Mouse (Mus musculus) stomach, embryonic 15.5 days (tissue): ENCODE data around the gene Alx1. TPM values are rescaled to one million over a fixed set of nuclear protein-coding genes. Genes with fewer than 3 reads are reported as not detected.

Source experiments
- ATAC-seq: fragments of 200-750 bp; cut with Nextera tagmentation; 2 replicates; pipeline ENCODE4 v1.8.0; 2017; ENCODE audit warnings: low read depth, moderate number of reproducible peaks, moderate TSS enrichment; ENCODE audit not compliant: insufficient read depth, low FRiP score
- H3K27ac ChIP-seq: fragments of 300-500 bp; sonication (generic); 2 replicates; pipeline ENCODE4 v1.5.1; 2015; ENCODE audit warnings: mild to moderate bottlenecking, inconsistent platforms
- H3K27me3 ChIP-seq: fragments of 300-500 bp; sonication (generic); replicated peaks from 2 replicates; pipeline ENCODE4 v1.6.1; 2015; ENCODE audit warnings: inconsistent platforms
- H3K36me3 ChIP-seq: fragments of 300-500 bp; sonication (generic); 2 replicates; pipeline ENCODE4 v1.6.1; 2015; ENCODE audit warnings: inconsistent platforms
- H3K4me1 ChIP-seq: fragments of 300-500 bp; sonication (generic); 2 replicates; pipeline ENCODE4 v1.6.1; 2015; ENCODE audit warnings: inconsistent platforms
- H3K4me2 ChIP-seq: fragments of 300-500 bp; sonication (generic); 2 replicates; pipeline ENCODE4 v1.6.1; 2015; ENCODE audit warnings: mild to moderate bottlenecking, inconsistent platforms
- H3K4me3 ChIP-seq: fragments of 300-500 bp; sonication (generic); replicated peaks from 2 replicates; pipeline ENCODE4 v1.5.1; 2015; ENCODE audit warnings: inconsistent platforms
- H3K9ac ChIP-seq: fragments of 300-500 bp; sonication (generic); 2 replicates; pipeline ENCODE4 v1.6.1; 2015; ENCODE audit warnings: inconsistent platforms
- H3K9me3 ChIP-seq: fragments of 300-500 bp; sonication (generic); 2 replicates; pipeline ENCODE4 v1.6.1; 2016; ENCODE audit warnings: inconsistent platforms
- whole genome bisulfite sequencing: fragments of 180-500 bp; shearing (Covaris S2); methylation state at CpG from one replicate; pipeline ENCODE4 v1.1.7; 2015; 5-methylcytosine and 5-hydroxymethylcytosine counted together
- polyA plus RNA-seq: library from polyadenylated mRNA; unstranded; fragments of >200 nt; fragmentation: Nextera tagmentation; extraction: Ambion mirVana; gene quantifications from 2 replicates; pipeline ENCODE4 v1.2.1, GENCODE M21; 2015

Alx1 gene
- polyA plus RNA-seq = 0.12 and 0.15 TPM in 2 replicates

GRCm38 (mm10) chr10:103029730-103030490 is at the start of gene Alx1:
Gene Alx1 (minus strand): TSS chr10:103030215.
- Histone ChIP-seq H3K4me3 (no peak within 1 kb of the TSS), H3K4me1 (peaks cover 7% of the 10 kb centered on the region), H3K9ac (no peak within 1 kb of the TSS), H3K27ac (no peak within 1 kb of the TSS), H3K27me3 (peaks cover 73% of the 10 kb centered on the region), H3K9me3 (no peaks in the 10 kb centered on the region), H3K4me2 (no peak within 1 kb of the TSS), H3K36me3 (no peaks in the 10 kb centered on the region)
- 3% methylated on average over 32 of the region's 32 CpGs for WGBS
- ATAC-seq = no peak

GRCm38 (mm10) chr10:103049593-103049992 is 19.6 kb upstream of the Alx1 start:
- no peak for ATAC-seq
- WGBS = 89% methylated on average over 2 of the region's 2 CpGs
- Histone ChIP-seq H3K9me3 (no peaks in the 10 kb centered on the region), H3K27me3 (no peaks in the 10 kb centered on the region), H3K4me3 (no peak overlapping the region), H3K4me1 (no peaks in the 10 kb centered on the region), H3K27ac (no peak overlapping the region), H3K9ac (no peak overlapping the region), H3K36me3 (no peaks in the 10 kb centered on the region), H3K4me2 (no peak overlapping the region)

GRCm38 (mm10) chr10:103046623-103047022 is 16.6 kb upstream of the Alx1 start:
- Histone ChIP-seq H3K4me3 (no peak overlapping the region), H3K4me2 (no peak overlapping the region), H3K4me1 (no peaks in the 10 kb centered on the region), H3K27me3 (no peaks in the 10 kb centered on the region), H3K36me3 (no peaks in the 10 kb centered on the region), H3K27ac (no peak overlapping the region), H3K9ac (no peak overlapping the region), H3K9me3 (no peaks in the 10 kb centered on the region)
- WGBS = 57% methylated on average over 3 of the region's 3 CpGs
- ATAC-seq = no peak

DNA sequence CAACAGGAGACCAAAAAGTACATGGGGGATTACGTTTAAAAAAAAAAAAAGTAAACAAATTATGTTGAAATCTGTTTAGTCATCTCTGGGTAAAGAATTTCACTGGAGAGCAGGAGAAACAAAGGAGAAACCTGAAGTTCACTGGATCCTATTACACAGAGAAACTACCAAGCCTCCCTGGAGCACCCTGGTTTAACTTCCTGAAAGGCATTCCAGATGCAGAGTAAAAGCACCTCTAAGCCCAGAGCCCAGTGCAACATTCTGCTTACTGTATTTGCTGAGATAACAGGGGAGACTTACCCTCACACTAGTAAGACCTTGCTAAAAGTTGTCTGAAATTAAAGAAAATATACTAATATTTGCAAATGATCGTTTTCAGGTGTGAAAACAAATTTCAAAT is 15.0 kb upstream of the Alx1 start:
- H3K4me3 ChIP-seq = no peak overlapping the region
- no peak overlapping the region for H3K27ac ChIP-seq
- no peak overlapping the region for H3K4me2 ChIP-seq
- H3K9ac ChIP-seq = no peak overlapping the region
- no peaks in the 10 kb centered on the region for H3K9me3 ChIP-seq
- H3K4me1 ChIP-seq = no peaks in the 10 kb centered on the region
- no peaks in the 10 kb centered on the region for H3K27me3 ChIP-seq
- H3K36me3 ChIP-seq = no peaks in the 10 kb centered on the region
- WGBS = 48% methylated on average over 2 of the region's 2 CpGs
- ATAC-seq = no peak

DNA sequence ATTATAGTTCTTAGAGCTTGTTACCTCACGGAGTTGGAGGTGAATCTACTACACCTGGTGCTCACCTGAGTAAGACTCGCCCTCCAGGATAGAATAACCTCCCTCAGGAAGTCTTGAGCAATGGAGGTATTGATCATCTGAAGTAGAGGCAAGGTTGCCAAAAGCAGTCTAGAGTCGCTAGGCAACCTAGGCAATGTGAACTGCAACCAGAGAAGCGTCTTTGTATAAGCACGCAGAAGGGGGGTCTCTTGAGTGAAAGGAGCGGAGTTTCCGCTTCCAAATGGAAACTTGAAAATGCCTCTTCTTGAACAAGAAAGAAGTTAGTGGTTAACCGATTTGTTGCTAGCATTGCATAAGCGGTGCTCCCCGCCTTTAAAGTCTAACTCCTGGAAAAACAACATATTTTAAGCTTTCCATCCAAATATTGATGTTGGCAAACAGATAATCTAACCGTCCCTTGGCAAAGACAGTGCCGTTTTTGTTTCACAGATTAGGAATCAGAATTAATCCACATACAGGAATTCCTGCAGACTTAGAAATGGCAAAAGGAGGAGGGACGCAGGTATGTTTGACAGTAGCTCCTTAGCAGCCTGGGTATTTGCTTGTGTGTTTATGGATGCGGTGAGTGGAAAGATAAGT is 5.1 kb upstream of the Alx1 start:
- Histone ChIP-seq H3K4me2 (no peak overlapping the region), H3K9me3 (no peaks in the 10 kb centered on the region), H3K27ac (no peak overlapping the region), H3K9ac (no peak overlapping the region), H3K36me3 (no peaks in the 10 kb centered on the region), H3K4me1 (no peaks in the 10 kb centered on the region), H3K4me3 (no peak overlapping the region), H3K27me3 (peaks cover 47% of the 10 kb centered on the region)
- ATAC-seq = no peak
- WGBS = 3% methylated on average over 14 of the region's 14 CpGs

DNA sequence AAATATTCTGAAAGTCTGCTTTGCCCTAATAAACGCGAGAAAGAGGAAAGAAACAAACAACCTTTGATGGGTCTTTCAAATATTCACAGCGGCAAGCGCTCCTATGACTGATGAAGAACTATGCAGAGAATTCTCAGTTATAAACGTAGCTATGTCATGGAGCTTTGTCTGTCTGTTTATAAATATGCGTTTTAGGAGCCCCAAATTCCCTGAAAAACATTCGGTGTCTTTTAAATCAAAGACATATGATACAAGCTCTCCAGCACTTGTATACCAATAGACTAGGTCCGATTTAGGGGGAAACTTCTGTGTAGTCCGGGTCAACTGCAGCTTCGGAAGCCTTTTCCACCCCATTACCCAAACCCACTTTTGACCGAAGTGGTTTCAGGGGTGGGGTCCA is 916 bp upstream of the Alx1 start:
- H3K27me3 ChIP-seq = peaks cover 76% of the 10 kb centered on the region

GRCm38 (mm10) chr10:103029132-103029729 is 784 bp downstream of the Alx1 start:
- Histone ChIP-seq H3K27ac (no peak overlapping the region), H3K4me1 (peaks cover 7% of the 10 kb centered on the region), H3K27me3 (peaks cover 67% of the 10 kb centered on the region), H3K36me3 (no peaks in the 10 kb centered on the region), H3K9ac (no peak overlapping the region), H3K9me3 (no peaks in the 10 kb centered on the region), H3K4me2 (no peak overlapping the region), H3K4me3 (no peak overlapping the region)
- ATAC-seq = no peak
- WGBS = 2% methylated on average over 23 of the region's 23 CpGs

More for the DNA sequence above, 916 bp upstream of the Alx1 start:
- WGBS = 5% methylated on average over 11 of the region's 11 CpGs
- no peaks in the 10 kb centered on the region for H3K36me3 ChIP-seq
- peaks cover 7% of the 10 kb centered on the region for H3K4me1 ChIP-seq
- no peak overlapping the region for H3K4me3 ChIP-seq
- no peak overlapping the region for H3K4me2 ChIP-seq
- no peak for ATAC-seq
- no peak overlapping the region for H3K27ac ChIP-seq
- H3K9me3 ChIP-seq = no peaks in the 10 kb centered on the region
- no peak overlapping the region for H3K9ac ChIP-seq

GRCm38 (mm10) chr10:103028253-103029131 is 1.5 kb downstream of the Alx1 start:
- Histone ChIP-seq H3K9me3 (no peaks in the 10 kb centered on the region), H3K36me3 (no peaks in the 10 kb centered on the region), H3K4me2 (peak overlapping the region; percentile 64), H3K4me3 (peak overlapping the region; percentile 34), H3K4me1 (peaks cover 7% of the 10 kb centered on the region), H3K27ac (no peak overlapping the region), H3K27me3 (peaks cover 65% of the 10 kb centered on the region), H3K9ac (no peak overlapping the region)
- peak; percentile 75 for ATAC-seq
- WGBS = under 1% methylated on average over 49 of the region's 50 CpGs

DNA sequence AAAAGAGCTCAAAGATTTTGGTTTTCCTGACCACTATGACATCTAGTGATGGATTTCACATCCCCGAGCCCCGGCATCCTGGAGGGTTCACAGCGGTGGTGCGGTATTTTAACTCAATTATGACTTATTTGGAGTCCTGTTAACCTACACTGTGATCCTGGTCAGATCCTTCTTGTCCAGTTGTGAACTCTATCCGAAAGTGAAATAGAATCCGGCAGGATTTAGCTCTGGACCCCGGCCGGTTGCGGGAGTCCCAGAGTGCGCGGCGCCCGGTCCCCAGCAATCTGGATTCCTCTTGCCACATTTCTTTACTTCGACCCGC is 2.1 kb downstream of the Alx1 start:
- no peak overlapping the region for H3K9ac ChIP-seq
- no peak for ATAC-seq
- peaks cover 7% of the 10 kb centered on the region for H3K4me1 ChIP-seq
- no peaks in the 10 kb centered on the region for H3K9me3 ChIP-seq
- no peaks in the 10 kb centered on the region for H3K36me3 ChIP-seq
- peaks cover 59% of the 10 kb centered on the region for H3K27me3 ChIP-seq
- H3K4me2 ChIP-seq = peak overlapping the region; percentile 64
- H3K27ac ChIP-seq = no peak overlapping the region
- under 1% methylated on average over 15 of the region's 15 CpGs for WGBS
- peak overlapping the region; percentile 34 for H3K4me3 ChIP-seq

- no peaks in the 10 kb centered on the region for H3K9me3 ChIP-seq
- no peak overlapping the region for H3K27ac ChIP-seq
- H3K4me1 ChIP-seq = peaks cover 7% of the 10 kb centered on the region
- WGBS = 2% methylated on average over 20 of the region's 20 CpGs
- no peak overlapping the region for H3K4me2 ChIP-seq
- peaks cover 56% of the 10 kb centered on the region for H3K27me3 ChIP-seq
- H3K36me3 ChIP-seq = no peaks in the 10 kb centered on the region
- no peak overlapping the region for H3K9ac ChIP-seq
- no peak overlapping the region for H3K4me3 ChIP-seq
- ATAC-seq = no peak
These were observed 2.6 kb downstream of the Alx1 start for GRCm38 (mm10) chr10:103027226-103027930.

GRCm38 (mm10) chr10:103026636-103027225 is 3.3 kb downstream of the Alx1 start:
- Histone ChIP-seq H3K9me3 (no peaks in the 10 kb centered on the region), H3K36me3 (no peaks in the 10 kb centered on the region), H3K4me2 (no peak overlapping the region), H3K4me1 (peaks cover 7% of the 10 kb centered on the region), H3K27ac (no peak overlapping the region), H3K9ac (no peak overlapping the region), H3K4me3 (no peak overlapping the region), H3K27me3 (peaks cover 49% of the 10 kb centered on the region)
- no peak for ATAC-seq
- WGBS = 1% methylated on average over 17 of the region's 17 CpGs
